ENCODE assay signal across 9 mouse cellular contexts in genomic region chr12:16474361-16475080, GRCm38 (mm10).
A peak's percentile ranks its signal among the peaks of the same experiment; 100 is the strongest.
DNase-seq lines count a peak whose midpoint lies in the region; ATAC-seq and TF ChIP-seq lines count a peak whose summit lies in the region.
"Had no signal": no experiment of that assay in that cellular context is flagged by ENCODE, and none has a peak within 500 bp of the region (broad histone marks: within the 10 kb centered on the region; RNA-seq: fewer than 3 reads in every experiment).

No protein-coding gene starts in this region.

- DNase-seq in kidney, adult 11 months: peak; percentile 53
- peak; percentile 76 for DNase-seq in brain, embryonic 14.5 days (ENCODE audit: low read depth)
- peak; percentile 89 for DNase-seq in cerebellum, adult 9-11 months
- DNase-seq in left cerebral cortex, postnatal 10 days (ENCODE audit: extremely low spot score in 1 of 2, low spot score in 2 of 2): peak; percentile 14 to 18
- DNase-seq in adrenal gland, postnatal 36 days: no peak
- no peak for DNase-seq in lung, adult 18-20 months
- no peak for DNase-seq in gastrocnemius, postnatal 25 days

- no peak overlapping the region for H3K4me2 ChIP-seq in kidney, embryonic 16.5 days (replicated peaks; ENCODE audit: low read depth, low read length)
- H3K4me2 ChIP-seq: limb, embryonic 12.5 days had no signal

- H3K9ac ChIP-seq in kidney, embryonic 16.5 days (replicated peaks; ENCODE audit: low read length): no peak overlapping the region
- H3K9ac ChIP-seq: limb, embryonic 12.5 days had no signal

- WGBS in kidney, embryonic 16.5 days: 83% methylated on average over 4 of the region's 4 CpGs

- no peaks in the 10 kb centered on the region for H3K4me1 ChIP-seq in kidney, embryonic 16.5 days (ENCODE audit: insufficient read depth, low read length)
- H3K4me1 ChIP-seq: limb, embryonic 12.5 days had no signal

- TF ChIP-seq POLR2A in brain, embryonic 14.5 days (IDR thresholded peaks at IDR 0.05; ENCODE audit: borderline replicate concordance, extremely low read depth, insufficient read depth, insufficient read length, poor library complexity, severe bottlenecking): no peak

- ATAC-seq in kidney, embryonic 16.5 days (ENCODE audit: low FRiP score, low TSS enrichment): no peak

- H3K36me3 ChIP-seq in kidney, embryonic 16.5 days (ENCODE audit: insufficient read depth, low read length): no peaks in the 10 kb centered on the region
- H3K36me3 ChIP-seq: limb, embryonic 12.5 days had no signal

- intact Hi-C loops in left cerebral cortex, postnatal 10 days (cut with DNase I): no loop called here

- H3K9me3 ChIP-seq in kidney, embryonic 16.5 days (ENCODE audit: low read length): no peaks in the 10 kb centered on the region
- H3K9me3 ChIP-seq: limb, embryonic 12.5 days had no signal

- H3K27ac ChIP-seq in kidney, embryonic 16.5 days (ENCODE audit: low read length): no peak overlapping the region
- H3K27ac ChIP-seq: limb, embryonic 12.5 days had no signal

- TF ChIP-seq CTCF in brain, embryonic 14.5 days (IDR thresholded peaks at IDR 0.05; ENCODE audit: borderline replicate concordance, extremely low read depth, insufficient read depth, insufficient read length): no peak

- H3K4me3 ChIP-seq in kidney, embryonic 16.5 days (ENCODE audit: low read length): no peak overlapping the region
- H3K4me3 ChIP-seq: limb, embryonic 12.5 days had no signal

- no peaks in the 10 kb centered on the region for H3K27me3 ChIP-seq in kidney, embryonic 16.5 days (ENCODE audit: insufficient read depth, low read length)
- H3K27me3 ChIP-seq: limb, embryonic 12.5 days had no signal

Comparison
In these comparisons a context has a peak if more than half of its experiments do, and no peak if none do; other contexts are left out.
1. DNase-seq: peak in kidney, adult 11 months (single experiment), brain, embryonic 14.5 days (single experiment), cerebellum, adult 9-11 months (single experiment) and left cerebral cortex, postnatal 10 days (2 of 2); none in adrenal gland, postnatal 36 days (0 of 2), lung, adult 18-20 months (0 of 2) and gastrocnemius, postnatal 25 days (single experiment).